Mouse (Mus musculus): ENCODE results near the gene Adam19. TPM values are rescaled to one million over a fixed set of nuclear protein-coding genes. Genes with fewer than 3 reads are reported as not detected.

Adam19 gene
- polyA plus RNA-seq, 1 experiment = 1.0 TPM

- H3K27ac ChIP-seq (ENCODE audit: control insufficient read depth, insufficient read depth, low read depth, low read length) = no peak overlapping the region
These were observed 18.3 kb downstream of the Adam19 start for GRCm38 (mm10) chr11:46073850-46074688.

DNA sequence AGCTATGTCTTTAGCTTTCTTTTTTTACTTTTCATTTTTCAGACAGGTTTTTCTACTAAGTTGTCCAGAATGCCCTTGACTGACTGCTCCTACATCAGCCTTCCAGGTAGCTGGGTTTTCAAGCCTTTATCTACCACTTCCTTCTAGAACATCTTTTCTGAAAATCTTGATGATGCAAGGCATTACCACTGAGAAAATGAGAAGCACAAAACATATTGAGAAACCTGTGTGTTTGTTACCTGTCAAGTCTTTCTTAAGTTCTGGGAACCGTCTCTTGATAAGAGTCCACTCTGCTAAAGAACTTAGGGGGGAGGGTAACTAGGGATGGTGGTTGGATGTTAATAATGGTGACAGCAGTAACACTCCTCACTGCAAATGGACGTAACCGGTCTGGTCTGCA is 19.7 kb downstream of the Adam19 start:
- Histone ChIP-seq H3K4me1 (ENCODE audit: control insufficient read depth, insufficient read depth, low read length) (no peaks in the 10 kb centered on the region), H3K27ac (ENCODE audit: control insufficient read depth, insufficient read depth, low read depth, low read length) (no peak overlapping the region), H3K4me3 (ENCODE audit: control insufficient read depth, low read depth, low read length) (no peak overlapping the region), H3K36me3 (ENCODE audit: control insufficient read depth, insufficient read depth, low read length) (no peaks in the 10 kb centered on the region), H3K27me3 (ENCODE audit: control insufficient read depth, insufficient read depth, low read length) (no peaks in the 10 kb centered on the region)
- TF ChIP-seq CTCF (IDR thresholded peaks at IDR 0.05; ENCODE audit: control insufficient read depth, insufficient read depth, insufficient replicate concordance, low read depth, low read length) (no peak), POLR2A (IDR thresholded peaks at IDR 0.05; ENCODE audit: control insufficient read depth, low read depth, low read length) (no peak)

More at GRCm38 (mm10) chr11:46073850-46074688, 18.3 kb downstream of the Adam19 start:
- no peak overlapping the region for H3K4me3 ChIP-seq (ENCODE audit: control insufficient read depth, low read depth, low read length)
- H3K36me3 ChIP-seq (ENCODE audit: control insufficient read depth, insufficient read depth, low read length) = no peaks in the 10 kb centered on the region
- H3K4me1 ChIP-seq (ENCODE audit: control insufficient read depth, insufficient read depth, low read length) = no peaks in the 10 kb centered on the region; the same call in 1 of the 2 replicates
- TF ChIP-seq POLR2A (IDR thresholded peaks at IDR 0.05; ENCODE audit: control insufficient read depth, low read depth, low read length) (no peak), CTCF (IDR thresholded peaks at IDR 0.05; ENCODE audit: control insufficient read depth, insufficient read depth, insufficient replicate concordance, low read depth, low read length) (no peak)
- H3K27me3 ChIP-seq (ENCODE audit: control insufficient read depth, insufficient read depth, low read length) = no peaks in the 10 kb centered on the region

- no peaks in the 10 kb centered on the region for H3K4me1 ChIP-seq (ENCODE audit: control insufficient read depth, insufficient read depth, low read length)
- no peak overlapping the region for H3K4me3 ChIP-seq (ENCODE audit: control insufficient read depth, low read depth, low read length)
- no peak overlapping the region for H3K27ac ChIP-seq (ENCODE audit: control insufficient read depth, insufficient read depth, low read depth, low read length)
- no peaks in the 10 kb centered on the region for H3K36me3 ChIP-seq (ENCODE audit: control insufficient read depth, insufficient read depth, low read length)
- TF ChIP-seq CTCF (IDR thresholded peaks at IDR 0.05; ENCODE audit: control insufficient read depth, insufficient read depth, insufficient replicate concordance, low read depth, low read length) = no peak
- TF ChIP-seq POLR2A (IDR thresholded peaks at IDR 0.05; ENCODE audit: control insufficient read depth, low read depth, low read length) = no peak
- H3K27me3 ChIP-seq (ENCODE audit: control insufficient read depth, insufficient read depth, low read length) = no peaks in the 10 kb centered on the region
These were observed 20.8 kb downstream of the Adam19 start for GRCm38 (mm10) chr11:46076442-46077158.

- Histone ChIP-seq H3K27me3 (ENCODE audit: control insufficient read depth, insufficient read depth, low read length) (no peaks in the 10 kb centered on the region), H3K4me1 (ENCODE audit: control insufficient read depth, insufficient read depth, low read length) (no peaks in the 10 kb centered on the region), H3K4me3 (ENCODE audit: control insufficient read depth, low read depth, low read length) (no peak overlapping the region), H3K36me3 (ENCODE audit: control insufficient read depth, insufficient read depth, low read length) (no peaks in the 10 kb centered on the region), H3K27ac (ENCODE audit: control insufficient read depth, insufficient read depth, low read depth, low read length) (no peak overlapping the region)
- TF ChIP-seq POLR2A (IDR thresholded peaks at IDR 0.05; ENCODE audit: control insufficient read depth, low read depth, low read length) = no peak
- no peak for TF ChIP-seq CTCF (IDR thresholded peaks at IDR 0.05; ENCODE audit: control insufficient read depth, insufficient read depth, insufficient replicate concordance, low read depth, low read length)
These were observed 21.5 kb downstream of the Adam19 start for GRCm38 (mm10) chr11:46077304-46077703.

- H3K4me3 ChIP-seq (ENCODE audit: control insufficient read depth, low read depth, low read length) = no peak overlapping the region
- H3K27me3 ChIP-seq (ENCODE audit: control insufficient read depth, insufficient read depth, low read length) = no peaks in the 10 kb centered on the region
- no peak overlapping the region for H3K27ac ChIP-seq (ENCODE audit: control insufficient read depth, insufficient read depth, low read depth, low read length)
- TF ChIP-seq CTCF (IDR thresholded peaks at IDR 0.05; ENCODE audit: control insufficient read depth, insufficient read depth, insufficient replicate concordance, low read depth, low read length) = no peak
- no peak for TF ChIP-seq POLR2A (IDR thresholded peaks at IDR 0.05; ENCODE audit: control insufficient read depth, low read depth, low read length)
- no peaks in the 10 kb centered on the region for H3K36me3 ChIP-seq (ENCODE audit: control insufficient read depth, insufficient read depth, low read length)
- no peaks in the 10 kb centered on the region for H3K4me1 ChIP-seq (ENCODE audit: control insufficient read depth, insufficient read depth, low read length)
These were observed 22.1 kb downstream of the Adam19 start for GRCm38 (mm10) chr11:46077732-46078375.

GRCm38 (mm10) chr11:46081075-46081474 is 25.3 kb downstream of the Adam19 start:
- no peak overlapping the region for H3K4me3 ChIP-seq (ENCODE audit: control insufficient read depth, low read depth, low read length)
- no peaks in the 10 kb centered on the region for H3K4me1 ChIP-seq (ENCODE audit: control insufficient read depth, insufficient read depth, low read length)
- no peak overlapping the region for H3K27ac ChIP-seq (ENCODE audit: control insufficient read depth, insufficient read depth, low read depth, low read length)
- H3K27me3 ChIP-seq (ENCODE audit: control insufficient read depth, insufficient read depth, low read length) = no peaks in the 10 kb centered on the region
- no peaks in the 10 kb centered on the region for H3K36me3 ChIP-seq (ENCODE audit: control insufficient read depth, insufficient read depth, low read length)
- TF ChIP-seq POLR2A (IDR thresholded peaks at IDR 0.05; ENCODE audit: control insufficient read depth, low read depth, low read length) (no peak), CTCF (IDR thresholded peaks at IDR 0.05; ENCODE audit: control insufficient read depth, insufficient read depth, insufficient replicate concordance, low read depth, low read length) (no peak)

GRCm38 (mm10) chr11:46083405-46083804 is 27.6 kb downstream of the Adam19 start:
- TF ChIP-seq CTCF (IDR thresholded peaks at IDR 0.05; ENCODE audit: control insufficient read depth, insufficient read depth, insufficient replicate concordance, low read depth, low read length) (no peak), POLR2A (IDR thresholded peaks at IDR 0.05; ENCODE audit: control insufficient read depth, low read depth, low read length) (no peak)
- Histone ChIP-seq H3K4me1 (ENCODE audit: control insufficient read depth, insufficient read depth, low read length) (no peaks in the 10 kb centered on the region), H3K36me3 (ENCODE audit: control insufficient read depth, insufficient read depth, low read length) (no peaks in the 10 kb centered on the region), H3K4me3 (ENCODE audit: control insufficient read depth, low read depth, low read length) (no peak overlapping the region), H3K27me3 (ENCODE audit: control insufficient read depth, insufficient read depth, low read length) (no peaks in the 10 kb centered on the region), H3K27ac (ENCODE audit: control insufficient read depth, insufficient read depth, low read depth, low read length) (no peak overlapping the region)
